Mouse (Mus musculus): ENCODE data around the gene Herc2.

DNA sequence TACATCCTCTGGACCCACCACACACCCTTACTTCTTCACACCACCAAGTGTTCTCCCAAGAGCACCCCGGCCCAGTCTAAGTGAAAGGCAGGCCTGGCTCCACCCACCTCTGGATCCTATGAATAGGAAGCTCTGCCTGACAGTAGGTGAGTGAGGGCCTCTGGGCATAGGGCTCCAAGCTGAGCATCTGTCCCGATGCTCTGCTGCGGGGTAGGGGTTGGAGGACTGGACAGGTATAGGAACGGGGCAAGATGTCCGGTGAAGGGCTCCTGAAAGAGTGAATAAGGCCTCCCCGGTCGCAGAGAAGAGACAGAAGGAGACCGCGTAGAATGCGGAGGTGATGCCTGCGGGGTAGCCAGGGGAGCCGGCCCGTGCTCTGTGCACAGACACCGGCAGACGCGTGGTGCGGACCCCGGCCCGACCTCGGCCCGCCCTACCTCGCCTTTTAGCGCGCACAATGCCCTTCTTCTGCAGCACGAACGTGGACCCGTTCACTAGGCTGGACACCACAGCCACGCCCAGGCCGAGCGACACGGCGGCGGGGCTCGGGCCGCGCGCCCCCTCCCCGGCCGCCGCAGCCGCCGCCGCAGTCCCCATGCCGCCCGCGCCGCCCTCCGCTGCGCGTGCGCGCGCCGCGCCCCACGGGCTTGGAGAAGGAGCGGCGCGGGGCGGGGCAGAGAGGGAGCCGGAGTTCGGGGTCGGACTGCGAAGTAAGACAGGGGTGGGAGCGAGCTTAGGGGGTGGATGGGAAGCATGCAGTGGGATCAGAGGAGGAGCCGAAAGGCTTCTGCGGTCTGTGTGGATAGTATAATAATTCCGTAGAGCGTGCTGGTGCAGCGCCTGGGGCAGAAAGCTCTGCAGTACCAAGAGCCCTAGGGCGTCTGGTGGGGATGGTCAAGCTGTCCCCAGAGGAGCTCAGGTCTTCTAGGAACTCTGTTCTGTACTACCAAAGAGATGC, 30.7 kb upstream of the Herc2 start:
- no peak for TF ChIP-seq CTCF (IDR thresholded peaks at IDR 0.05)
- no peak for TF ChIP-seq EP300 (IDR thresholded peaks at IDR 0.05)
